Mouse (Mus musculus) CH12.LX (cell line): Measurements from ENCODE around the gene Susd3. TPM values are rescaled to one million over a fixed set of nuclear protein-coding genes. Genes with fewer than 3 reads are reported as not detected.

Source experiments
- DNase-seq: peaks from one replicate; pipeline ENCODE4 v3.0.0-alpha.2; 2013; ENCODE audit errors: extremely low read depth
- H3K27ac ChIP-seq: 2 replicates; pipeline ENCODE4 v1.5.1; 2012; ENCODE audit warnings: low read depth, mild to moderate bottlenecking, control low read depth, moderate library complexity; ENCODE audit not compliant: insufficient read depth
- H3K27me3 ChIP-seq: replicated peaks from 2 replicates; pipeline ENCODE3; 2012; ENCODE audit warnings: inconsistent platforms
- H3K36me3 ChIP-seq, 2 experiments: replicated peaks in 1 of 2; 2 replicates each; pipeline versions ENCODE3 to v1.6.1; 2012; ENCODE audit warnings: inconsistent platforms in 1 of 2, low read length in 1 of 2, mild to moderate bottlenecking in 1 of 2, mixed read lengths in 1 of 2, moderate library complexity in 1 of 2; ENCODE audit not compliant: control insufficient read depth in 1 of 2, insufficient read depth in 1 of 2
- H3K4me1 ChIP-seq, 2 experiments: 2 replicates each; pipeline ENCODE4 v1.6.1; 2012; ENCODE audit warnings: inconsistent platforms in 1 of 2, moderate library complexity in 1 of 2; ENCODE audit not compliant: insufficient read depth in 2 of 2, control insufficient read depth in 1 of 2
- H3K4me2 ChIP-seq: 2 replicates; pipeline ENCODE4 v1.6.1; 2012; ENCODE audit warnings: low read depth, mild to moderate bottlenecking, control low read depth; ENCODE audit not compliant: poor library complexity, insufficient read depth, severe bottlenecking
- H3K4me3 ChIP-seq, 3 experiments: fragments of 150-350 bp in 1 of 3; sonication (generic) in 1 of 3; replicated peaks in 1 of 3; 2 replicates each; pipeline versions ENCODE3 to v1.5.1; 2011 to 2012; ENCODE audit warnings: low read depth in 2 of 3, low read length in 2 of 3, mild to moderate bottlenecking in 2 of 3, moderate library complexity in 2 of 3, control low read depth in 1 of 3, improper control_type of control experiment in 1 of 3, inconsistent platforms in 1 of 3, mixed read lengths in 1 of 3; ENCODE audit not compliant: poor library complexity in 1 of 3
- H3K79me2 ChIP-seq: replicated peaks from 2 replicates; pipeline ENCODE4 v1.6.1; 2012; ENCODE audit warnings: mild to moderate bottlenecking, moderate library complexity; ENCODE audit not compliant: control insufficient read depth, poor library complexity, insufficient read depth, severe bottlenecking; ENCODE audit errors: extremely low read depth
- H3K9ac ChIP-seq: 2 replicates; pipeline ENCODE4 v1.6.1; 2012; ENCODE audit warnings: low read depth, mild to moderate bottlenecking, control low read depth, moderate library complexity; ENCODE audit not compliant: insufficient read depth
- H3K9me3 ChIP-seq: replicated peaks from 2 replicates; pipeline ENCODE3; 2012; ENCODE audit warnings: low read length, inconsistent platforms, mixed read lengths
- CTCF ChIP-seq, 2 experiments: IDR thresholded peaks in 1 of 2; conservative IDR thresholded peaks in 1 of 2; 2 replicates each; pipeline ENCODE4 v1.5.1; 2011 to 2012; ENCODE audit warnings: low read depth in 2 of 2, low read length in 2 of 2, improper control_type of control experiment in 1 of 2, inconsistent platforms in 1 of 2, mild to moderate bottlenecking in 1 of 2, moderate library complexity in 1 of 2
- ELF1 ChIP-seq: IDR thresholded peaks from 2 replicates; pipeline ENCODE4 v1.6.1; 2014; ENCODE audit warnings: low read depth, mild to moderate bottlenecking, inconsistent platforms, low read length, improper control_type of control experiment
- IRF4 ChIP-seq: IDR thresholded peaks from 2 replicates; pipeline ENCODE4 v1.6.1; 2014; ENCODE audit warnings: low read depth, mild to moderate bottlenecking, inconsistent platforms, low read length, improper control_type of control experiment
- MAX ChIP-seq: IDR thresholded peaks from 2 replicates; pipeline ENCODE4 v1.6.1; 2011; ENCODE audit warnings: low read length, improper control_type of control experiment
- MEF2A ChIP-seq: IDR thresholded peaks from 2 replicates; pipeline ENCODE4 v1.6.1; 2014; ENCODE audit warnings: low read depth, mild to moderate bottlenecking, inconsistent platforms, low read length, improper control_type of control experiment, borderline replicate concordance
- NRF1 ChIP-seq: IDR thresholded peaks from 2 replicates; pipeline ENCODE4 v1.6.1; 2014; ENCODE audit warnings: low read depth, mild to moderate bottlenecking, inconsistent platforms, low read length, improper control_type of control experiment, moderate library complexity
- RCOR1 ChIP-seq: conservative IDR thresholded peaks from 2 replicates; pipeline ENCODE4 v1.6.1; 2012; ENCODE audit warnings: low read depth, mild to moderate bottlenecking, inconsistent platforms, low read length, improper control_type of control experiment
- TCF12 ChIP-seq: IDR thresholded peaks from 2 replicates; pipeline ENCODE4 v1.6.1; 2014; ENCODE audit warnings: low read depth, mild to moderate bottlenecking, inconsistent platforms, low read length, improper control_type of control experiment
- USF1 ChIP-seq: IDR thresholded peaks from 2 replicates; pipeline ENCODE4 v1.6.1; 2014; ENCODE audit warnings: low read depth, mild to moderate bottlenecking, inconsistent platforms, low read length, improper control_type of control experiment
- ZKSCAN1 ChIP-seq: IDR thresholded peaks from 2 replicates; pipeline ENCODE4 v1.6.1; 2012; ENCODE audit warnings: low read depth, inconsistent platforms, low read length, improper control_type of control experiment, borderline replicate concordance
- ZNF384 ChIP-seq: IDR thresholded peaks from 2 replicates; pipeline ENCODE4 v1.6.1; 2012; ENCODE audit warnings: low read depth, low read length, improper control_type of control experiment, inconsistent platforms
- dilution Hi-C: fragments of 300-500 bp; cut with MboI; formaldehyde crosslinking; loops from 2 replicates; pipeline ENCODE4 v1.14.3; 2020; ENCODE audit warnings: low sequenced_read_pairs; ENCODE audit not compliant: extremely low pct_unique_long_range_greater_than_20kb, extremely low pct_ligation_motif_present
- in situ Hi-C: fragments of 300-500 bp; cut with MboI; formaldehyde crosslinking; loops from 3 replicates; pipeline ENCODE4 v1.14.3; 2019; ENCODE audit warnings: low sequenced_read_pairs, low pct_ligation_motif_present, low pct_unique_long_range_greater_than_20kb, mixed read lengths
- polyA plus RNA-seq: library from polyadenylated mRNA; unstranded; fragments of >175 nt; gene quantifications from 2 replicates; pipeline ENCODE4 v1.2.1, GENCODE M21; 2012; ENCODE audit warnings: low read depth; ENCODE audit not compliant: insufficient read length
- total RNA-seq, 2 experiments: library from RNA; depleted of rRNA; stranded (reverse); fragments of 300-350 nt in 1 of 2; fragments of >200 nt in 1 of 2; gene quantifications; 2 replicates each; pipeline ENCODE4 v1.2.3; 2012 to 2014

The Susd3 gene
- total and polyA plus RNA-seq, 3 experiments = 6.0 to 19.0 (median 12.0) TPM

DNA sequence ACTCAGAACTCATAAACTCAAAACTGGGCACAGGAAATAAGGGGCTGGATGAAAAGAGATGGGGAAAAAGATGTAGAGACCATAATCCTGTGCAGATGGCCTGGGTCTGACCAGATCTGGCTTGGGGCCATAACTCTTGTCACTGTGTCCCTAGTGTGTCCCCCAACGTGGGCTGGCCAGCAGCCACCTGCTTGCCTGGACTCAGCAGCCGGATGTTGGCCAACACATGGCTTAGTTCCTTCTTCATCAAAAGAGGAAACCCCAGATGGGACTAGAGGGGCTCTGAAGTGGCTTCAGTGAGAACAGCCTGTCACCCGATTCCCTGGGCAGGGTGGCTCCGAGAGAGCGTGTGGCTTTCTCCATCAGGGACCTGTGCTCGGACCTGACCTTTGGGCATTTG lies 51.7 kb downstream of the Susd3 start:
- in situ Hi-C loops = loop anchor here (25.0 kb wide), 2 partner anchors 334 to 534 kb away; partner anchors contain the start of genes Barx1 and Phf2
- peaks cover 4 to 40% of the 10 kb centered on the region in 2 experiments for H3K4me1 ChIP-seq
- no peak overlapping the region for H3K9ac ChIP-seq
- no peaks in the 10 kb centered on the region for H3K79me2 ChIP-seq
- no peak for DNase-seq
- H3K27ac ChIP-seq = no peak overlapping the region
- dilution Hi-C loops = no loop called here
- no peak overlapping the region for H3K4me3 ChIP-seq
- no peak overlapping the region for H3K4me2 ChIP-seq
- no peaks in the 10 kb centered on the region for H3K9me3 ChIP-seq
- H3K27me3 ChIP-seq = no peaks in the 10 kb centered on the region
- TF ChIP-seq RCOR1 = no peak
- TF ChIP-seq ZKSCAN1 = no peak
- TF ChIP-seq MEF2A = no peak
- peaks cover 2 to 33% of the 10 kb centered on the region in 2 experiments for H3K36me3 ChIP-seq

DNA sequence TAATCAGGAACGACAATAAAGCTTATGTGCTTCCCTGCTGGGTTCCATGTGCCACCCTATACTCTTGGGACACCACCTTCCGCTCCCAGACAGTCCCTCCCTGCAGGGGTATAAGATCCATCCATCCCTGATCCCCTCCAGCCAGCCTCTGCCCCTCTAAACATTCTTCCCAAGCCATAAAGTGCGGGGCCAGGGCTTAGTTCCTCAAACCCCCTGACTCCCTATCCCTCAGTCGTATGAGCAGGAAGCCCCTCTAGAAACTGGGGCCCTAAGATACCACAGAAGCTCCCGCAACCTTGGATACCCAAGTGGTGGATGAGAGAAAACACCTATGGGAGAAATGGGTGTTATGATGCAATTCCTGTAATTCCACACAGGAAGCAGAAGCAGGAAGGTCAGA lies 52.3 kb downstream of the Susd3 start:
- Histone ChIP-seq H3K27me3 (no peaks in the 10 kb centered on the region), H3K79me2 (no peaks in the 10 kb centered on the region), H3K4me2 (no peak overlapping the region), H3K36me3 (peaks cover 2 to 33% of the 10 kb centered on the region in 2 experiments), H3K4me3 (no peak overlapping the region), H3K9me3 (no peaks in the 10 kb centered on the region), H3K27ac (no peak overlapping the region), H3K4me1 (peaks cover 5 to 46% of the 10 kb centered on the region in 2 experiments), H3K9ac (no peak overlapping the region)
- in situ Hi-C loops = loop anchor here (25.0 kb wide), 2 partner anchors 334 to 534 kb away; partner anchors contain the start of genes Barx1 and Phf2
- TF ChIP-seq MAX (no peak), ZNF384 (no peak), USF1 (no peak)
- no peak for DNase-seq
- dilution Hi-C loops = no loop called here

DNA sequence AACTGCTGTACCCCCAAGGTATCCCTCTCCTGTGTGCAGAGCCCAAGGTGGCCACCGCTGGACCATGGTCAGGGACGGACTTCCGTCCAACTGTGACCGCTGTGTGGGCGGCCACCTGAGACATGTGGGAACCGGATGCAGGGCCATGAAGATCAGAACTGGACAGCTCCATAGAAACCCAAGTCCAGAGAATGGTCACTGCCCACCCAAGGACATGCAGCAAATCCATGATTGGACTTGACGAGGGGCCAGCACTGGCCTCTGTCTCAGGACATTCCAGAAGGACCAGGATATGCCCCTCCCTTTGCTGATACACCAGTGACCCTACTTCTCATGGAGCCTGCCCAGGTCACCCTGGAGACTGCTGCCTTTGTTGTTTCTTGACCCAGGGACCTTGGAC lies 52.9 kb downstream of the Susd3 start:
- Histone ChIP-seq H3K9me3 (no peaks in the 10 kb centered on the region), H3K4me1 (peaks cover 5 to 47% of the 10 kb centered on the region in 2 experiments), H3K27me3 (no peaks in the 10 kb centered on the region), H3K79me2 (no peaks in the 10 kb centered on the region), H3K36me3 (peaks cover 2 to 33% of the 10 kb centered on the region in 2 experiments), H3K27ac (no peak overlapping the region), H3K4me3 (no peak overlapping the region), H3K4me2 (no peak overlapping the region), H3K9ac (no peak overlapping the region)
- dilution Hi-C loops (no loop called here), in situ Hi-C loops (loop anchor here (25.0 kb wide), 2 partner anchors 333 to 533 kb away; partner anchors contain the start of genes Barx1 and Phf2)
- TF ChIP-seq TCF12 (no peak), CTCF (conservative IDR thresholded peaks at IDR 0.05 in 1 of 2, IDR thresholded peaks at IDR 0.05 in 1 of 2; ENCODE audit: low read depth in 2 of 2, low read length in 2 of 2) (no peak), IRF4 (no peak), ELF1 (no peak), NRF1 (no peak)
- no peak for DNase-seq
